Mouse (Mus musculus): ENCODE measurements around the gene Usp48.

DNA sequence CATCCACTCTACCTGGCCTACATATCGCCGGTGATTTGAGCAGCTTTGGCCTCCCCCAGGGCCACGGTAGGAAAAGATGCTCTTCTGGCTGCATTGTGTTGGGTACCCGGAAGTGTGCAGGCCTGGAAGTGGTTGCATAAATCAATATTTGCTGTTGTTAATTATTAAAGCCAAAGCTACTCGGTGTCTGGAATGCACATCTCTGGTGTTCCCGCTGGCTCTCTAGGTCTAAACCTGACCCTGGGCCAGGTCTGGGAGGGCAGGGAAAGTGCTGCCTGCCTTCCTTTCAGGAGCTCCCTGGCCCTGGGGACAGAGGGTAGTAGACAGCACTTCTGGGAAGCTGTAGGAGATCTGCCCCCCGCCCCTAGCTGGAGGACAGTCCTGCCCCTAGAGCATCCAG lies 113.0 kb downstream of the Usp48 start:
- TF ChIP-seq CTCF (IDR thresholded peaks at IDR 0.05; ENCODE audit: extremely low read depth, insufficient read length, insufficient replicate concordance, low read depth, low read length), result no peak
- TF ChIP-seq POLR2A (IDR thresholded peaks at IDR 0.05; ENCODE audit: low read depth, low read length), result no peak

All from small intestine, adult 2 months (tissue).